Mouse (Mus musculus): Measurements from ENCODE around the gene Ccdc62.

- no peak for TF ChIP-seq POLR2A (IDR thresholded peaks at IDR 0.05; ENCODE audit: borderline replicate concordance, control insufficient read depth, low read depth, low read length)
- TF ChIP-seq CTCF (IDR thresholded peaks at IDR 0.05; ENCODE audit: control insufficient read depth, insufficient read depth, low read length): no peak
These were observed 67.9 kb downstream of the Ccdc62 start for GRCm38 (mm10) chr5:123998370-123998769.
